Mouse (Mus musculus) bone marrow macrophage, adult 2 months (primary cell): ENCODE results near the gene Vav2.

ENCODE experiments used
- CTCF ChIP-seq: IDR thresholded peaks from 2 replicates; pipeline ENCODE4 v1.5.1; 2012; ENCODE audit warnings: low read depth, mild to moderate bottlenecking, low read length, moderate library complexity
- POLR2A ChIP-seq: IDR thresholded peaks from 2 replicates; pipeline ENCODE4 v1.6.1; 2012; ENCODE audit warnings: mild to moderate bottlenecking, low read depth, low read length, borderline replicate concordance

- TF ChIP-seq CTCF = no peak
- TF ChIP-seq POLR2A = no peak
Measured at GRCm38 (mm10) chr2:27284441-27284840, 142.4 kb downstream of the Vav2 start.
